Mouse (Mus musculus) limb, embryonic 10.5 days (tissue): ENCODE measurements at regions not wholly inside any gene's neighbourhood (a gene's known extent, or its start where the extent isn't known, plus 50 kb on each side); places are given as distances from the start of the nearest gene placed in this dataset.

Source experiments
- DNase-seq: peaks from one replicate; pipeline ENCODE4 v3.0.0-alpha.2; 2017; ENCODE audit warnings: low spot score
- H3K27ac ChIP-seq: fragments of 300-500 bp; sonication (generic); 2 replicates; pipeline ENCODE4 v1.5.1; 2016; ENCODE audit warnings: mild to moderate bottlenecking
- H3K27me3 ChIP-seq: fragments of 300-500 bp; sonication (generic); 2 replicates; pipeline ENCODE4 v1.6.1; 2016; ENCODE audit warnings: low read depth, mild to moderate bottlenecking; ENCODE audit not compliant: poor library complexity, severe bottlenecking
- H3K36me3 ChIP-seq: fragments of 300-500 bp; sonication (generic); 2 replicates; pipeline ENCODE4 v1.6.1; 2016; ENCODE audit warnings: mild to moderate bottlenecking, moderate library complexity
- H3K4me1 ChIP-seq: fragments of 300-500 bp; sonication (generic); 2 replicates; pipeline ENCODE4 v1.6.1; 2016
- H3K4me3 ChIP-seq: fragments of 300-500 bp; sonication (generic); 2 replicates; pipeline ENCODE4 v1.5.1; 2016; ENCODE audit warnings: mild to moderate bottlenecking, moderate library complexity
- H3K9me3 ChIP-seq: fragments of 300-500 bp; sonication (generic); replicated peaks from 2 replicates; pipeline ENCODE4 v1.6.1; 2016; ENCODE audit warnings: mild to moderate bottlenecking
- WGBS: fragments of 180-500 bp; shearing (Covaris S2); methylation state at CpG from one replicate; pipeline ENCODE4 v1.1.7; 2016; 5-methylcytosine and 5-hydroxymethylcytosine counted together

DNA sequence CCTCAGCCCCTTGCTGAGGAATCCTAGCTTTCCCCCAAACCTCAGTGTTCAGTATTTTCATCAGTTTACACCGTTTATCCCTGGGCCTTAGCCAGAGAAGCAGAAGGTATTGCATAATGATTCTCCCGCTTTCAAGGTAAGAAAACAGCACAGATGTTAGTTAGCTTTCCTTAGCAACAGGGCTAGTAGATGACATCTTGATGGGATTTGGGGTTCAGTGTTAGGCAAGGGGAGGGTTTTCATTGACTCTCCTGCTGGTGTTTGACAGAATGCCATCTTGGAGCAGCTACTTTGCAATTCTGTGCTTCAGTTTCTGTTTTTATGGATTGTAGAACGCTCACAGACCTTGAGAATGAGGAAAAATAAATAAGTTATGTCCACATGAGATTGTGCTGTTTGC lies 447.4 kb downstream of the Fam198b start:
- Histone ChIP-seq H3K27ac (no peak overlapping the region), H3K36me3 (no peaks in the 10 kb centered on the region), H3K27me3 (no peaks in the 10 kb centered on the region), H3K4me3 (no peak overlapping the region), H3K4me1 (no peaks in the 10 kb centered on the region), H3K9me3 (no peaks in the 10 kb centered on the region)
- DNase-seq = no peak
- 80% methylated on average over 3 of the region's 3 CpGs for WGBS

- H3K4me3 ChIP-seq = no peak overlapping the region
- 86% methylated on average over 4 of the region's 4 CpGs for WGBS
- no peaks in the 10 kb centered on the region for H3K27me3 ChIP-seq
- H3K4me1 ChIP-seq = no peaks in the 10 kb centered on the region
- no peaks in the 10 kb centered on the region for H3K36me3 ChIP-seq
- no peaks in the 10 kb centered on the region for H3K9me3 ChIP-seq
- no peak for DNase-seq
- H3K27ac ChIP-seq = no peak overlapping the region
Observed at GRCm38 (mm10) chr3:80334446-80334893, 450.1 kb downstream of the Fam198b start.

- WGBS = 91% methylated on average over 8 of the region's 8 CpGs
- Histone ChIP-seq H3K4me3 (no peak overlapping the region), H3K27ac (no peak overlapping the region), H3K36me3 (no peaks in the 10 kb centered on the region), H3K27me3 (no peaks in the 10 kb centered on the region), H3K9me3 (no peaks in the 10 kb centered on the region), H3K4me1 (no peaks in the 10 kb centered on the region)
- DNase-seq = no peak
Observed at GRCm38 (mm10) chr3:80336123-80336674, 451.9 kb downstream of the Fam198b start.

- Histone ChIP-seq H3K36me3 (no peaks in the 10 kb centered on the region), H3K9me3 (no peaks in the 10 kb centered on the region), H3K27me3 (no peaks in the 10 kb centered on the region), H3K4me1 (no peaks in the 10 kb centered on the region), H3K27ac (no peak overlapping the region), H3K4me3 (no peak overlapping the region)
- DNase-seq = no peak
Observed at GRCm38 (mm10) chr3:80367972-80368371, 434.7 kb downstream of the Gria2 start.

GRCm38 (mm10) chr3:80369214-80369941 lies 433.3 kb downstream of the Gria2 start:
- Histone ChIP-seq H3K9me3 (no peaks in the 10 kb centered on the region), H3K4me1 (no peaks in the 10 kb centered on the region), H3K36me3 (no peaks in the 10 kb centered on the region), H3K27ac (no peak overlapping the region), H3K4me3 (no peak overlapping the region), H3K27me3 (no peaks in the 10 kb centered on the region)
- WGBS = 88% methylated on average over 4 of the region's 4 CpGs
- DNase-seq = no peak

- no peaks in the 10 kb centered on the region for H3K36me3 ChIP-seq
- H3K4me1 ChIP-seq = no peaks in the 10 kb centered on the region
- 79% methylated on average over 3 of the region's 3 CpGs for WGBS
- H3K27me3 ChIP-seq = no peaks in the 10 kb centered on the region
- no peaks in the 10 kb centered on the region for H3K9me3 ChIP-seq
- H3K4me3 ChIP-seq = no peak overlapping the region
- no peak for DNase-seq
- H3K27ac ChIP-seq = no peak overlapping the region
Observed at GRCm38 (mm10) chr3:80372436-80372835, 430.2 kb downstream of the Gria2 start.

DNA sequence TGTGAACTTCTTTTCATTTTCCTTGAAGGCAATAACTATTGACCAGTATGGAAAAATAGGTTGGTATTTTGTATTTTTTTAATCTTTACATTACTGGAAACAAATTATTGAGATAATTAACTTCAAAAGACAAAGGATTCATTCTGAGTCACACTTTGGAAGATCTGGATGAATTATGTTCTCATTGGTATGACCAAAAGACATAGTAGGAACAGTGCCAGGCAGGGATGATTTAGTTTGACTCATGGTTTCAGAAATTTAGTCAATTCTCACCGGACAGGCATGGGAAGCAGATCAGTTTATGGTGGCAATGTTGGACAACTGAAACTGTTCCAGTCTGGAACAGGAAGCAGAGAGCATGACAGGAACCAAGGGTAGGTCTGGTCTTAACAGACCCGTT lies 416.6 kb downstream of the Gria2 start:
- H3K36me3 ChIP-seq = no peaks in the 10 kb centered on the region
- DNase-seq = no peak
- H3K9me3 ChIP-seq = no peaks in the 10 kb centered on the region
- no peak overlapping the region for H3K27ac ChIP-seq
- WGBS = 89% methylated on average over 2 of the region's 2 CpGs
- no peak overlapping the region for H3K4me3 ChIP-seq
- H3K4me1 ChIP-seq = no peaks in the 10 kb centered on the region
- H3K27me3 ChIP-seq = no peaks in the 10 kb centered on the region

- Histone ChIP-seq H3K36me3 (no peaks in the 10 kb centered on the region), H3K27ac (no peak overlapping the region), H3K9me3 (no peaks in the 10 kb centered on the region), H3K27me3 (no peaks in the 10 kb centered on the region), H3K4me1 (no peaks in the 10 kb centered on the region), H3K4me3 (no peak overlapping the region)
- 66% methylated on average over 4 of the region's 4 CpGs for WGBS
- no peak for DNase-seq
Observed at GRCm38 (mm10) chr3:80396240-80396639, 406.4 kb downstream of the Gria2 start.

GRCm38 (mm10) chr3:80420453-80420852 lies 382.2 kb downstream of the Gria2 start:
- DNase-seq = no peak
- no peaks in the 10 kb centered on the region for H3K27me3 ChIP-seq
- H3K9me3 ChIP-seq = no peaks in the 10 kb centered on the region
- no peak overlapping the region for H3K27ac ChIP-seq
- WGBS = 89% methylated on average over 3 of the region's 3 CpGs
- no peak overlapping the region for H3K4me3 ChIP-seq
- no peaks in the 10 kb centered on the region for H3K36me3 ChIP-seq
- H3K4me1 ChIP-seq = no peaks in the 10 kb centered on the region

GRCm38 (mm10) chr3:80421461-80421860 lies 381.2 kb downstream of the Gria2 start:
- Histone ChIP-seq H3K27ac (no peak overlapping the region), H3K9me3 (no peaks in the 10 kb centered on the region), H3K36me3 (no peaks in the 10 kb centered on the region), H3K27me3 (no peaks in the 10 kb centered on the region), H3K4me3 (no peak overlapping the region), H3K4me1 (no peaks in the 10 kb centered on the region)
- DNase-seq = no peak
- 91% methylated on average over 3 of the region's 3 CpGs for WGBS

DNA sequence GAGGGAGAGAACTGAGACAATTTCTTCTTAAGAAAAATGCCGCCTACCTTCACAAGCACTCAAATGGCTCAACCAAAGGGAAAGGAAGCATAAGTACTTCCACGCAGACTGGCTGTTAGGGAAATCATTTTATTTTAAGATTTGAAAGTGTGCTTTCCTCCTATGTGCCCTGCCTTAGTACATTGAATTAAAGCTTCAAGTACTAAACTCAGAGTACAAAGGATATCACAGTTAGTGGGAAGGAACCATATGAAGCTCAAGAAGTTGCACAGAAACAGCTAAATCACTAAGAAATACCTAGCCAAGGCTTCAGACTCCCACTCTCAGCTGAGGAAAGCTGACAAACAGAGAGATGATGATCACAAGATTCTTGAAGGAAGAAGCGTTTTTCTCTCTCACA lies 380.5 kb downstream of the Gria2 start:
- H3K9me3 ChIP-seq = no peaks in the 10 kb centered on the region
- WGBS = 84% methylated on average over 3 of the region's 3 CpGs
- DNase-seq = no peak
- no peak overlapping the region for H3K27ac ChIP-seq
- H3K36me3 ChIP-seq = no peaks in the 10 kb centered on the region
- H3K4me1 ChIP-seq = no peaks in the 10 kb centered on the region
- no peaks in the 10 kb centered on the region for H3K27me3 ChIP-seq
- H3K4me3 ChIP-seq = no peak overlapping the region

DNA sequence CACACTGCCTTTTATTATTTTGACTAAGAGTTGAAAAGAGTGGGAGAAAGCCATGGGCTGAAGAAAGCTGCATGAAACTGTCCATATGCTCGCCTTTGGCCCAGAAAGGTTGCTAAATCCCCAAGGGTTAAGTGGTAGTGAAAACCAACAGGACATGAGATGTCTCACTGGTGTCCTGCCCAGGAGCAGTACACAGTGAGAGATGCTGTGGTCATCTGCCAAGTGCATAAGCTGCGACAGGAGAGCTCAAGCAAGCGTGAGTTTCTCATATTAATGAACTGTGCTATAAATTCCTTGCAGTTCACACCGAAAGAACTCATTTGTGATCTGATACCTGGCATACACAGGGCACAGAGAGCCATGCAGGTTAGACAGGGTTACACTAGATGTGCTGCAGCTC lies 380.0 kb downstream of the Gria2 start:
- Histone ChIP-seq H3K36me3 (no peaks in the 10 kb centered on the region), H3K4me1 (no peaks in the 10 kb centered on the region), H3K9me3 (no peaks in the 10 kb centered on the region), H3K4me3 (no peak overlapping the region), H3K27me3 (no peaks in the 10 kb centered on the region), H3K27ac (no peak overlapping the region)
- no peak for DNase-seq
- 91% methylated on average over 4 of the region's 4 CpGs for WGBS
